Mouse (Mus musculus): ENCODE measurements at regions not wholly inside any gene's neighbourhood (a gene's known extent, or its start where the extent isn't known, plus 50 kb on each side); places are given as distances from the start of the nearest gene placed in this dataset.

DNA sequence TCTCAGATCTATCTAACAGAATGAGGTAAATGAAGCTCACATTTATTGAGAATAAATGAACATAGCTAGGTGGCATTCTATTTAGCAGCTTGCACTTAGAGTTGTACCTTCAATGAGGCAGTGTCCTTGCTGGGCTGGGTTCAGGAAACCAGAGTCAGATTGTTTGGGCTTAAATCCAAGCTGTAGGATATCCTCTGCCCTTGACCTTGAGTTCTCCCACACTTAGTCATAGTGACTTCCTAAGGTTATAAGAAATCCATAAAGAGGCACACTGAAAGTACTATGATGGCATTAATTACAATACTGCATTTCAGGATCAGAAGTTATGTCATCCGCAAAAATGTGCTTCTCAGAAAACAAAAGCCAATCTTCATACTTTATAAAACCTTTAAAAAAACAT lies 286.3 kb downstream of the Gsdmc2 start:
- TF ChIP-seq CTCF (IDR thresholded peaks at IDR 0.05) = no peak
- no peak for TF ChIP-seq POLR2A (IDR thresholded peaks at IDR 0.05; ENCODE audit: insufficient read depth, low read depth, low read length)

Data from heart, adult 2 months (tissue).